Mouse (Mus musculus): ENCODE measurements around the gene Fgf15.

The Fgf15 gene

GRCm38 (mm10) chr7:144929506-144929905, 33.2 kb downstream of the Fgf15 start:
- DNase-seq (ENCODE audit: extremely low spot score, low spot score) = no peak

GRCm38 (mm10) chr7:144929931-144930330, 33.6 kb downstream of the Fgf15 start:
- DNase-seq (ENCODE audit: extremely low spot score, low spot score) = no peak

- peak; percentile 48 for DNase-seq (ENCODE audit: extremely low spot score, low spot score)
These were observed 35.4 kb downstream of the Fgf15 start for GRCm38 (mm10) chr7:144931778-144932177.

GRCm38 (mm10) chr7:144932389-144932937, 36.1 kb downstream of the Fgf15 start:
- no peak for DNase-seq (ENCODE audit: extremely low spot score, low spot score)

- no peak for DNase-seq (ENCODE audit: extremely low spot score, low spot score)
These were observed 37.0 kb downstream of the Fgf15 start for GRCm38 (mm10) chr7:144933336-144933735.

- no peak for DNase-seq (ENCODE audit: extremely low spot score, low spot score)
These were observed 37.5 kb downstream of the Fgf15 start for GRCm38 (mm10) chr7:144933796-144934195.

GRCm38 (mm10) chr7:144934901-144935300, 38.6 kb downstream of the Fgf15 start:
- peak; percentile 37 for DNase-seq (ENCODE audit: extremely low spot score, low spot score)

GRCm38 (mm10) chr7:144935563-144935962, 39.2 kb downstream of the Fgf15 start:
- DNase-seq (ENCODE audit: extremely low spot score, low spot score) = peak; percentile 38

GRCm38 (mm10) chr7:144936311-144936880, 40.1 kb downstream of the Fgf15 start:
- DNase-seq (ENCODE audit: extremely low spot score, low spot score) = no peak

GRCm38 (mm10) chr7:144937490-144937889, 41.2 kb downstream of the Fgf15 start:
- DNase-seq (ENCODE audit: extremely low spot score, low spot score) = peak; percentile 90

- DNase-seq (ENCODE audit: extremely low spot score, low spot score) = peak; percentile 67
These were observed 41.7 kb downstream of the Fgf15 start for GRCm38 (mm10) chr7:144937899-144938517.

- DNase-seq (ENCODE audit: extremely low spot score, low spot score) = no peak
These were observed 42.5 kb downstream of the Fgf15 start for GRCm38 (mm10) chr7:144938661-144939343.

- DNase-seq (ENCODE audit: extremely low spot score, low spot score) = peak; percentile 85
These were observed 43.1 kb downstream of the Fgf15 start, which contains the start of gene Ccnd1 for GRCm38 (mm10) chr7:144939344-144940002. TSS of gene Ccnd1 (minus strand) at chr7:144939925.

GRCm38 (mm10) chr7:144940003-144940571, 43.8 kb downstream of the Fgf15 start:
- DNase-seq (ENCODE audit: extremely low spot score, low spot score) = peak; percentile 69

GRCm38 (mm10) chr7:144940585-144940984, 44.3 kb downstream of the Fgf15 start:
- DNase-seq (ENCODE audit: extremely low spot score, low spot score) = no peak

- DNase-seq (ENCODE audit: extremely low spot score, low spot score) = peak; percentile 95
These were observed 45.0 kb downstream of the Fgf15 start for GRCm38 (mm10) chr7:144941242-144941831.

GRCm38 (mm10) chr7:144942071-144942743, 45.9 kb downstream of the Fgf15 start:
- DNase-seq (ENCODE audit: extremely low spot score, low spot score) = peak; percentile 70

- peak; percentile 61 for DNase-seq (ENCODE audit: extremely low spot score, low spot score)
These were observed 46.4 kb downstream of the Fgf15 start for GRCm38 (mm10) chr7:144942744-144943135.

- DNase-seq (ENCODE audit: extremely low spot score, low spot score) = peak; percentile 88
These were observed 46.9 kb downstream of the Fgf15 start for GRCm38 (mm10) chr7:144943254-144943653.

All from neural tube, embryonic 10.5 days (tissue).